Mouse (Mus musculus): Measurements from ENCODE around the gene Syt16. TPM values are rescaled to one million over a fixed set of nuclear protein-coding genes. Genes with fewer than 3 reads are reported as not detected.

Syt16 gene
- polyA plus RNA-seq, 1 experiment from 2014 or later, result 53.7 TPM

- no peak overlapping the region for H3K9ac ChIP-seq (ENCODE audit: low read length)
- H3K4me2 ChIP-seq (ENCODE audit: low read length), result no peak overlapping the region
- no peaks in the 10 kb centered on the region for H3K27me3 ChIP-seq (replicated peaks; ENCODE audit: control insufficient read depth, insufficient read depth, low read length)
- WGBS, result 95% methylated on average over 3 of the region's 3 CpGs
- no peak overlapping the region for H3K27ac ChIP-seq (ENCODE audit: low read depth, low read length)
- no peaks in the 10 kb centered on the region for H3K4me1 ChIP-seq (ENCODE audit: control insufficient read depth, insufficient read depth, low read length)
- no peak for ATAC-seq
- no peak overlapping the region for H3K4me3 ChIP-seq (ENCODE audit: low read depth, low read length)
- H3K36me3 ChIP-seq (ENCODE audit: control insufficient read depth, insufficient read depth, low read length), result no peaks in the 10 kb centered on the region
- no peak for DNase-seq (ENCODE audit: low spot score)
- no peaks in the 10 kb centered on the region for H3K9me3 ChIP-seq (replicated peaks; ENCODE audit: control insufficient read depth, low read length)
Observed at GRCm38 (mm10) chr12:74081122-74081521, 83.7 kb downstream of the Syt16 start.

GRCm38 (mm10) chr12:74084389-74084788, 86.9 kb downstream of the Syt16 start:
- H3K9me3 ChIP-seq (replicated peaks; ENCODE audit: control insufficient read depth, low read length), result no peaks in the 10 kb centered on the region
- H3K27ac ChIP-seq (ENCODE audit: low read depth, low read length), result no peak overlapping the region
- H3K9ac ChIP-seq (ENCODE audit: low read length), result no peak overlapping the region
- H3K4me2 ChIP-seq (ENCODE audit: low read length), result no peak overlapping the region
- ATAC-seq (no peak), DNase-seq (ENCODE audit: low spot score) (no peak)
- H3K36me3 ChIP-seq (ENCODE audit: control insufficient read depth, insufficient read depth, low read length), result no peaks in the 10 kb centered on the region
- H3K4me3 ChIP-seq (ENCODE audit: low read depth, low read length), result no peak overlapping the region
- 91% methylated on average over 5 of the region's 5 CpGs for WGBS
- no peaks in the 10 kb centered on the region for H3K4me1 ChIP-seq (ENCODE audit: control insufficient read depth, insufficient read depth, low read length)
- no peaks in the 10 kb centered on the region for H3K27me3 ChIP-seq (replicated peaks; ENCODE audit: control insufficient read depth, insufficient read depth, low read length)

- Histone ChIP-seq H3K27me3 (replicated peaks; ENCODE audit: control insufficient read depth, insufficient read depth, low read length) (no peaks in the 10 kb centered on the region), H3K4me1 (ENCODE audit: control insufficient read depth, insufficient read depth, low read length) (no peaks in the 10 kb centered on the region), H3K9ac (ENCODE audit: low read length) (no peak overlapping the region), H3K27ac (ENCODE audit: low read depth, low read length) (no peak overlapping the region), H3K36me3 (ENCODE audit: control insufficient read depth, insufficient read depth, low read length) (no peaks in the 10 kb centered on the region), H3K9me3 (replicated peaks; ENCODE audit: control insufficient read depth, low read length) (no peaks in the 10 kb centered on the region), H3K4me3 (ENCODE audit: low read depth, low read length) (no peak overlapping the region), H3K4me2 (ENCODE audit: low read length) (no peak overlapping the region)
- no peak for ATAC-seq
- WGBS, result 70% methylated on average over 8 of the region's 8 CpGs
- no peak for DNase-seq (ENCODE audit: low spot score)
Observed at GRCm38 (mm10) chr12:74087086-74087485, 89.6 kb downstream of the Syt16 start.

GRCm38 (mm10) chr12:74089342-74090131, 92.1 kb downstream of the Syt16 start:
- WGBS, result 92% methylated on average over 1 of the region's 1 CpGs
- H3K27ac ChIP-seq (ENCODE audit: low read depth, low read length), result no peak overlapping the region

GRCm38 (mm10) chr12:74092546-74092945, 95.1 kb downstream of the Syt16 start:
- WGBS, result 62% methylated on average over 5 of the region's 5 CpGs
- Histone ChIP-seq H3K4me1 (ENCODE audit: control insufficient read depth, insufficient read depth, low read length) (no peaks in the 10 kb centered on the region), H3K27me3 (replicated peaks; ENCODE audit: control insufficient read depth, insufficient read depth, low read length) (no peaks in the 10 kb centered on the region), H3K4me3 (ENCODE audit: low read depth, low read length) (no peak overlapping the region), H3K9ac (ENCODE audit: low read length) (no peak overlapping the region), H3K9me3 (replicated peaks; ENCODE audit: control insufficient read depth, low read length) (no peaks in the 10 kb centered on the region), H3K4me2 (ENCODE audit: low read length) (no peak overlapping the region), H3K36me3 (ENCODE audit: control insufficient read depth, insufficient read depth, low read length) (no peaks in the 10 kb centered on the region), H3K27ac (ENCODE audit: low read depth, low read length) (no peak overlapping the region)
- DNase-seq (ENCODE audit: low spot score), result peak; percentile 16
- ATAC-seq, result no peak

More at GRCm38 (mm10) chr12:74089342-74090131, 92.1 kb downstream of the Syt16 start:
- no peak overlapping the region for H3K9ac ChIP-seq (ENCODE audit: low read length)
- no peaks in the 10 kb centered on the region for H3K27me3 ChIP-seq (replicated peaks; ENCODE audit: control insufficient read depth, insufficient read depth, low read length)
- ATAC-seq (no peak), DNase-seq (ENCODE audit: low spot score) (no peak)
- H3K4me1 ChIP-seq (ENCODE audit: control insufficient read depth, insufficient read depth, low read length), result no peaks in the 10 kb centered on the region
- no peaks in the 10 kb centered on the region for H3K9me3 ChIP-seq (replicated peaks; ENCODE audit: control insufficient read depth, low read length)
- no peak overlapping the region for H3K4me3 ChIP-seq (ENCODE audit: low read depth, low read length)
- H3K4me2 ChIP-seq (ENCODE audit: low read length), result no peak overlapping the region
- no peaks in the 10 kb centered on the region for H3K36me3 ChIP-seq (ENCODE audit: control insufficient read depth, insufficient read depth, low read length)

- no peak overlapping the region for H3K27ac ChIP-seq (ENCODE audit: low read depth, low read length)
- WGBS, result 88% methylated on average over 8 of the region's 8 CpGs
- no peak for ATAC-seq
Observed at GRCm38 (mm10) chr12:74093110-74093509, 95.6 kb downstream of the Syt16 start.

GRCm38 (mm10) chr12:74094701-74095100, 97.2 kb downstream of the Syt16 start:
- DNase-seq (ENCODE audit: low spot score) (no peak), ATAC-seq (no peak)
- Histone ChIP-seq H3K4me3 (ENCODE audit: low read depth, low read length) (no peak overlapping the region), H3K4me2 (ENCODE audit: low read length) (no peak overlapping the region), H3K4me1 (ENCODE audit: control insufficient read depth, insufficient read depth, low read length) (peaks cover 11% of the 10 kb centered on the region; the same call in 1 of the 2 replicates), H3K9ac (ENCODE audit: low read length) (no peak overlapping the region), H3K27ac (ENCODE audit: low read depth, low read length) (no peak overlapping the region), H3K9me3 (replicated peaks; ENCODE audit: control insufficient read depth, low read length) (no peaks in the 10 kb centered on the region), H3K36me3 (ENCODE audit: control insufficient read depth, insufficient read depth, low read length) (no peaks in the 10 kb centered on the region), H3K27me3 (replicated peaks; ENCODE audit: control insufficient read depth, insufficient read depth, low read length) (no peaks in the 10 kb centered on the region)
- WGBS, result 86% methylated on average over 5 of the region's 5 CpGs

More at GRCm38 (mm10) chr12:74093110-74093509, 95.6 kb downstream of the Syt16 start:
- Histone ChIP-seq H3K36me3 (ENCODE audit: control insufficient read depth, insufficient read depth, low read length) (no peaks in the 10 kb centered on the region), H3K27me3 (replicated peaks; ENCODE audit: control insufficient read depth, insufficient read depth, low read length) (no peaks in the 10 kb centered on the region), H3K9ac (ENCODE audit: low read length) (no peak overlapping the region), H3K4me1 (ENCODE audit: control insufficient read depth, insufficient read depth, low read length) (peaks cover 3% of the 10 kb centered on the region; the same call in 1 of the 2 replicates), H3K4me3 (ENCODE audit: low read depth, low read length) (no peak overlapping the region), H3K9me3 (replicated peaks; ENCODE audit: control insufficient read depth, low read length) (no peaks in the 10 kb centered on the region), H3K4me2 (ENCODE audit: low read length) (no peak overlapping the region)
- DNase-seq (ENCODE audit: low spot score), result no peak

GRCm38 (mm10) chr12:74098572-74099290, 101.3 kb downstream of the Syt16 start:
- H3K27ac ChIP-seq (ENCODE audit: low read depth, low read length), result no peak overlapping the region
- H3K9ac ChIP-seq (ENCODE audit: low read length), result no peak overlapping the region
- DNase-seq (ENCODE audit: low spot score) (peak; percentile 82), ATAC-seq (peak; percentile 77)
- H3K9me3 ChIP-seq (replicated peaks; ENCODE audit: control insufficient read depth, low read length), result no peaks in the 10 kb centered on the region
- H3K27me3 ChIP-seq (replicated peaks; ENCODE audit: control insufficient read depth, insufficient read depth, low read length), result no peaks in the 10 kb centered on the region
- peaks cover 11% of the 10 kb centered on the region; the same call in 1 of the 2 replicates for H3K4me1 ChIP-seq (ENCODE audit: control insufficient read depth, insufficient read depth, low read length)
- H3K36me3 ChIP-seq (ENCODE audit: control insufficient read depth, insufficient read depth, low read length), result no peaks in the 10 kb centered on the region
- WGBS, result 10% methylated on average over 8 of the region's 8 CpGs
- H3K4me3 ChIP-seq (ENCODE audit: low read depth, low read length), result no peak overlapping the region
- no peak overlapping the region for H3K4me2 ChIP-seq (ENCODE audit: low read length)
